Mouse (Mus musculus): ENCODE results near the gene Dsp.

GRCm38 (mm10) chr13:38230177-38230821, 79.2 kb downstream of the Dsp start:
- TF ChIP-seq CTCF (IDR thresholded peaks at IDR 0.05; ENCODE audit: borderline replicate concordance, control insufficient read depth, extremely low read depth, insufficient read depth, low read length, poor library complexity) (no peak), POLR2A (IDR thresholded peaks at IDR 0.05; ENCODE audit: control insufficient read depth, extremely low read depth, insufficient read depth, low read length, poor library complexity) (no peak)

Measured in thymus, adult 2 months (tissue).